Mouse (Mus musculus) liver, embryonic 12.5 days (tissue): ENCODE data around the gene Arpc2. TPM values are rescaled to one million over a fixed set of nuclear protein-coding genes. Genes with fewer than 3 reads are reported as not detected.

Experiments
- ATAC-seq: fragments of 200-750 bp; cut with Nextera tagmentation; 2 replicates; pipeline ENCODE4 v1.8.0; 2017; ENCODE audit warnings: moderate number of reproducible peaks, mild to moderate bottlenecking, moderate library complexity
- H3K27ac ChIP-seq: fragments of 300-500 bp; sonication (generic); 2 replicates; pipeline ENCODE4 v1.5.1; 2016; ENCODE audit warnings: mild to moderate bottlenecking
- H3K27me3 ChIP-seq: fragments of 300-500 bp; sonication (generic); replicated peaks from 2 replicates; pipeline ENCODE4 v1.6.1; 2016; ENCODE audit warnings: mild to moderate bottlenecking, moderate library complexity
- H3K36me3 ChIP-seq: fragments of 300-500 bp; sonication (generic); 2 replicates; pipeline ENCODE4 v1.6.1; 2016; ENCODE audit warnings: mild to moderate bottlenecking, moderate library complexity
- H3K4me1 ChIP-seq: fragments of 300-500 bp; sonication (generic); 2 replicates; pipeline ENCODE4 v1.6.1; 2016
- H3K4me2 ChIP-seq: fragments of 300-500 bp; sonication (generic); 2 replicates; pipeline ENCODE4 v1.6.1; 2016; ENCODE audit warnings: mild to moderate bottlenecking, moderate library complexity
- H3K4me3 ChIP-seq: fragments of 300-500 bp; sonication (generic); 2 replicates; pipeline ENCODE4 v1.5.1; 2016; ENCODE audit warnings: mild to moderate bottlenecking, moderate library complexity
- H3K9ac ChIP-seq: fragments of 300-500 bp; sonication (generic); 2 replicates; pipeline ENCODE4 v1.6.1; 2016; ENCODE audit warnings: mild to moderate bottlenecking, moderate library complexity
- H3K9me3 ChIP-seq: fragments of 300-500 bp; sonication (generic); replicated peaks from 2 replicates; pipeline ENCODE4 v1.6.1; 2016; ENCODE audit warnings: mild to moderate bottlenecking, moderate library complexity
- WGBS: fragments of 180-500 bp; shearing (Covaris S2); methylation state at CpG from one replicate; pipeline ENCODE4 v1.1.7; 2016; ENCODE audit not compliant: insufficient replicate concordance; 5-methylcytosine and 5-hydroxymethylcytosine counted together
- polyA plus RNA-seq: library from polyadenylated mRNA; unstranded; fragments of >200 nt; fragmentation: Nextera tagmentation; extraction: Ambion mirVana; gene quantifications from 2 replicates; pipeline ENCODE4 v1.2.1, GENCODE M21; 2016

The Arpc2 gene
- 268 and 269 TPM in 2 replicates for polyA plus RNA-seq

GRCm38 (mm10) chr1:74235938-74236589 is at the start of gene Arpc2:
TSS of gene Arpc2 (plus strand) at chr1:74236084.
- no peaks in the 10 kb centered on the region for H3K27me3 ChIP-seq
- H3K4me2 ChIP-seq: peak within 1 kb of the TSS; percentile 85
- peak within 1 kb of the TSS; percentile 97 for H3K27ac ChIP-seq
- 4% methylated on average over 55 of the region's 55 CpGs for WGBS
- peak within 1 kb of the TSS; percentile 94 for H3K9ac ChIP-seq
- H3K36me3 ChIP-seq: peaks cover 12% of the 10 kb centered on the region
- H3K9me3 ChIP-seq: no peaks in the 10 kb centered on the region
- peak; percentile 86 for ATAC-seq
- H3K4me3 ChIP-seq: peak within 1 kb of the TSS; percentile 99
- H3K4me1 ChIP-seq: peaks cover 49% of the 10 kb centered on the region

DNA sequence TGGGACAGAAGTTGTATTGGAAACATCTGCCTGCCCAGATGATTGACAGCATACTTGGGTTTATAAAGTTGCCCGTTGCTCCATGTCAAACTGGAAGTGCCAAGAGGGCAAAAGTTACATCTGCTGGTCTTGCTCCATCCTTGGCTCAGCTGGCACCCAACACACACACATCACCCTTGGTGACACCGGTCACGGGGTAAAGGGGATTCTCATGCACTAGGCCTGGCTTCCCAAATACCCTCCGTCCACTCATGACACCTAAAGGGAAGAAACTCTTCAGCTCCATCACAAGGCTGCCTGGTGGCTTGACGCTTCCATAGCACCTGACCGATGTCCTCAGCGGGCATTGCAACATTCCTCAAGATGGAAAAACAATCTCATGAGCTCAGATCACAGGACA is 45.4 kb upstream of the Arpc2 start:
- H3K4me2 ChIP-seq: no peak overlapping the region
- H3K27me3 ChIP-seq: no peaks in the 10 kb centered on the region
- no peak overlapping the region for H3K9ac ChIP-seq
- ATAC-seq: no peak
- 74% methylated on average over 7 of the region's 7 CpGs for WGBS
- no peak overlapping the region for H3K27ac ChIP-seq
- H3K4me1 ChIP-seq: no peaks in the 10 kb centered on the region
- H3K4me3 ChIP-seq: no peak overlapping the region
- no peaks in the 10 kb centered on the region for H3K9me3 ChIP-seq
- H3K36me3 ChIP-seq: no peaks in the 10 kb centered on the region

DNA sequence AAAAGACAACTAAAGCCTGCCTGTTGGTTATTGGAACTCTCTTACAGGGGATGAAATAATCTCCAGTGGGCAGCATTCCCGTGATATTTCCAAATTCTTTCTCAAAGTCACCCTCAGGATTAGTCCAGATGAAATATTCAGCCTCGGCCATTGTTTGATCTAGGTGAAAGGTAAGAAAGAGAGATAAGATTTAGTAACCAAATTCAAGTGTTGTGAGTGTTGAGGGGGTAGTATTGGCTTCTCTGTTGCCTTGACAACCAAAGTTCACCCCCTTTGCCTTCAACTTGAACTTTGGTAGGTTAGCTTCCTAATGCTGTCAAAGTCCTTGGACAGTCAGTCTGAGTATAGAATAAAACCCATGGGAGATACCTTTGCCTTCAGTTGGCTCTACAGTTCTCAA is 43.2 kb upstream of the Arpc2 start:
- Histone ChIP-seq H3K27ac (no peak overlapping the region), H3K4me1 (no peaks in the 10 kb centered on the region), H3K36me3 (no peaks in the 10 kb centered on the region), H3K9me3 (no peaks in the 10 kb centered on the region), H3K27me3 (no peaks in the 10 kb centered on the region), H3K9ac (no peak overlapping the region), H3K4me3 (no peak overlapping the region), H3K4me2 (no peak overlapping the region)
- ATAC-seq: no peak
- 63% methylated on average over 2 of the region's 2 CpGs for whole genome bisulfite sequencing

- Histone ChIP-seq H3K9me3 (no peaks in the 10 kb centered on the region), H3K4me1 (peaks cover 5% of the 10 kb centered on the region; the same call in 1 of the 2 replicates), H3K4me3 (no peak within 1 kb of the TSS), H3K9ac (no peak within 1 kb of the TSS), H3K27me3 (no peaks in the 10 kb centered on the region), H3K4me2 (no peak within 1 kb of the TSS), H3K27ac (no peak within 1 kb of the TSS), H3K36me3 (no peaks in the 10 kb centered on the region)
- 57% methylated on average over 8 of the region's 8 CpGs for WGBS
- no peak for ATAC-seq
Observed at GRCm38 (mm10) chr1:74194445-74194844, 41.4 kb upstream of the Arpc2 start, which contains the start of gene Cxcr1. TSS of gene Cxcr1 (minus strand) at chr1:74194631.

DNA sequence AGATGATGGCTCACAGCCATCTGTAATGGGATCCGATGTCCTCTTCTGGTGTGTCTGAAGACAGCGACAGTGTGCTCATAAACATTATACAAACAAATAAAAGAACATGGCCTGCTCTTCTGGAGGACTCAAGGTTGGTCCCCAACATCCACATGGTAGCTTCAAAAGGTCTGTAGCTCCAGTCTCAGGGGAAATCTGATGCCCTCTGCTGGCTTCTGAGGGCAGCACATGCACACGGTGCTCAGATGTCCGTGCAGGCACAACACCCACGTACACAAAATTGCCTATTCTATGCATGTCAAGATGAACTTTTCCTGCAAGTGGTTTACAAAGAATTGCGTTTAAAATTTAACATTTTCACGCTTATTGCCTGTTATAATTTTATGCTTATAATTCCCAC is 39.9 kb upstream of the Arpc2 start:
- H3K27me3 ChIP-seq: no peaks in the 10 kb centered on the region
- ATAC-seq: no peak
- no peaks in the 10 kb centered on the region for H3K36me3 ChIP-seq
- H3K4me1 ChIP-seq: peaks cover 7% of the 10 kb centered on the region
- 32% methylated on average over 7 of the region's 7 CpGs for WGBS
- no peak overlapping the region for H3K4me3 ChIP-seq
- H3K9me3 ChIP-seq: no peaks in the 10 kb centered on the region
- no peak overlapping the region for H3K27ac ChIP-seq
- no peak overlapping the region for H3K9ac ChIP-seq
- no peak overlapping the region for H3K4me2 ChIP-seq

GRCm38 (mm10) chr1:74196621-74197419 is 39.1 kb upstream of the Arpc2 start:
- no peak overlapping the region for H3K9ac ChIP-seq
- H3K27me3 ChIP-seq: no peaks in the 10 kb centered on the region
- peak; percentile 63 for ATAC-seq
- H3K4me3 ChIP-seq: no peak overlapping the region
- WGBS: 70% methylated on average over 17 of the region's 17 CpGs
- H3K4me2 ChIP-seq: no peak overlapping the region
- no peaks in the 10 kb centered on the region for H3K36me3 ChIP-seq
- H3K27ac ChIP-seq: peak overlapping the region; percentile 50; the same call in 1 of the 2 replicates
- no peaks in the 10 kb centered on the region for H3K9me3 ChIP-seq
- H3K4me1 ChIP-seq: peaks cover 12% of the 10 kb centered on the region

- Histone ChIP-seq H3K9ac (no peak overlapping the region), H3K27ac (no peak overlapping the region), H3K4me3 (no peak overlapping the region), H3K4me2 (no peak overlapping the region), H3K9me3 (no peaks in the 10 kb centered on the region), H3K4me1 (peaks cover 12% of the 10 kb centered on the region), H3K27me3 (no peaks in the 10 kb centered on the region), H3K36me3 (no peaks in the 10 kb centered on the region)
- 59% methylated on average over 12 of the region's 12 CpGs for WGBS
- no peak for ATAC-seq
Observed at GRCm38 (mm10) chr1:74197726-74198470, 38.0 kb upstream of the Arpc2 start.

DNA sequence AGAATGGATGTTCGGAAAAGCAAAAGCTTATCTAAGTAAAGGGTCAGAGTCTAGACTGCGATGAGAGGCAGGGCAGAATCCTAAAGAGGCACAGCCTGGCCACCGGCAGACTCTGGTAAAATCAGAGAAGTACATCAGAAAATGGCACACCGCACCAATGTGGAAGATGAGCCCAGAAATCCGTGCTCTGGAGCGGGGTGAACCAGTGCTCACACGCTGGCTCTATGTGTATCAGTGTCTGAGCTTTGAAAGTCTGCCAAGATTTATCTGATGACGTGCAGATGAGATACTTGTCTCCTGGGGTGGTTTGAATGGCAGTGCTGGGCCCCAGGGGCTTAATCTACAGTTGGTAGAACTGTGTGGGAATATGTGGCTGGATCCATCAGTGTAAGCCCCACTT is 36.8 kb upstream of the Arpc2 start:
- ATAC-seq: no peak
- Histone ChIP-seq H3K9me3 (no peaks in the 10 kb centered on the region), H3K9ac (no peak overlapping the region), H3K4me3 (no peak overlapping the region), H3K27me3 (no peaks in the 10 kb centered on the region), H3K27ac (no peak overlapping the region), H3K4me1 (peaks cover 12% of the 10 kb centered on the region), H3K4me2 (no peak overlapping the region), H3K36me3 (no peaks in the 10 kb centered on the region)
- WGBS: 70% methylated on average over 8 of the region's 8 CpGs

DNA sequence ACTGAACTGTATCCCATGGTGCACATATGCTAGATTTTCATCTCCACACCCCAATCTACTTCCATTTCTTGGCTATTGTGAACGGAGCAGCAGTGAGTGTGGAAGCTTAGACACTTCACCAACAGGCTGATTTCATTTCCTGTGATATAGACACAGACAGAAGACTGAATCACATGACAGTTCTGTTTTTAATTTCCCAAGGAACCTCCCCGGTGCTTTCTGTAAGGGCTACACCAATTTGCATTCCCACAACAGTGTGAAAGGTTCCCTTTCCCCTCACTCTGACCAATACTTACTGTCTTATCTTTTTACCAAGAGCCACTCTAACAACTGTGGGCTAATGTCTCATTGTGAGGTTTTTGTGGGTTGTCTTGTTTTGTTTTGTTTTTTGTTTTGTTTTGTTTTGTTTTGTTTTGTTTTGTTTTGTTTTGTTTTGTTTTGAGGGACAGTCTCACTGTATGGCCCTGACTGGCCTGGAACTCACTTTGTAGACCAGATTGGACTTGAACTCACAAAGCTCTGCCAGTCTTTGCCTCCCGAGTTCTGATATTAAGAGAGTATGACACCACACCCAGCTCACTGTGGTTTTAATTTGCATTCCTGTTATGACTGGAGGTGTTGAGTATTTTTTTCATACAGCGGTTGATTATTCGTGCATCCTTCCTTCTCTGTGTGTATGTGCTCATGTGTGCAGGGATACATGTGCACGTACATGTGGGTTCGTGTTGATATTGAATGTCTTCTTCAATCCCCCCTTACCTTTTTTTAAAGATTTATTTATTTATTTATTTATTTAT is 34.6 kb upstream of the Arpc2 start:
- Histone ChIP-seq H3K9me3 (no peaks in the 10 kb centered on the region), H3K4me1 (peaks cover 13% of the 10 kb centered on the region), H3K4me3 (no peak overlapping the region), H3K9ac (no peak overlapping the region), H3K36me3 (no peaks in the 10 kb centered on the region), H3K27ac (no peak overlapping the region), H3K27me3 (no peaks in the 10 kb centered on the region), H3K4me2 (no peak overlapping the region)
- WGBS: 63% methylated on average over 7 of the region's 7 CpGs
- no peak for ATAC-seq

- WGBS: 48% methylated on average over 5 of the region's 5 CpGs
- no peaks in the 10 kb centered on the region for H3K36me3 ChIP-seq
- ATAC-seq: no peak
- H3K4me2 ChIP-seq: no peak overlapping the region
- no peak overlapping the region for H3K4me3 ChIP-seq
- no peak overlapping the region for H3K9ac ChIP-seq
- peaks cover 18% of the 10 kb centered on the region for H3K4me1 ChIP-seq
- H3K9me3 ChIP-seq: no peaks in the 10 kb centered on the region
- no peak overlapping the region for H3K27ac ChIP-seq
- H3K27me3 ChIP-seq: no peaks in the 10 kb centered on the region
Observed at GRCm38 (mm10) chr1:74203457-74203856, 32.4 kb upstream of the Arpc2 start.

- 38% methylated on average over 7 of the region's 7 CpGs for whole genome bisulfite sequencing
- H3K4me3 ChIP-seq: no peak overlapping the region
- no peaks in the 10 kb centered on the region for H3K27me3 ChIP-seq
- no peaks in the 10 kb centered on the region for H3K36me3 ChIP-seq
- H3K9ac ChIP-seq: no peak overlapping the region
- H3K4me1 ChIP-seq: peaks cover 11% of the 10 kb centered on the region
- no peak overlapping the region for H3K27ac ChIP-seq
- ATAC-seq: no peak
- H3K9me3 ChIP-seq: no peaks in the 10 kb centered on the region
- peak overlapping the region; percentile 14; the same call in 1 of the 2 replicates for H3K4me2 ChIP-seq
Observed at GRCm38 (mm10) chr1:74205881-74206280, 30.0 kb upstream of the Arpc2 start.
